Mouse (Mus musculus): ENCODE measurements around the gene 4930402H24Rik. TPM values are rescaled to one million over a fixed set of nuclear protein-coding genes. Genes with fewer than 3 reads are reported as not detected.

4930402H24Rik gene
- polyA plus RNA-seq (2017; shearing (Covaris generic)) = 15.9 TPM

DNA sequence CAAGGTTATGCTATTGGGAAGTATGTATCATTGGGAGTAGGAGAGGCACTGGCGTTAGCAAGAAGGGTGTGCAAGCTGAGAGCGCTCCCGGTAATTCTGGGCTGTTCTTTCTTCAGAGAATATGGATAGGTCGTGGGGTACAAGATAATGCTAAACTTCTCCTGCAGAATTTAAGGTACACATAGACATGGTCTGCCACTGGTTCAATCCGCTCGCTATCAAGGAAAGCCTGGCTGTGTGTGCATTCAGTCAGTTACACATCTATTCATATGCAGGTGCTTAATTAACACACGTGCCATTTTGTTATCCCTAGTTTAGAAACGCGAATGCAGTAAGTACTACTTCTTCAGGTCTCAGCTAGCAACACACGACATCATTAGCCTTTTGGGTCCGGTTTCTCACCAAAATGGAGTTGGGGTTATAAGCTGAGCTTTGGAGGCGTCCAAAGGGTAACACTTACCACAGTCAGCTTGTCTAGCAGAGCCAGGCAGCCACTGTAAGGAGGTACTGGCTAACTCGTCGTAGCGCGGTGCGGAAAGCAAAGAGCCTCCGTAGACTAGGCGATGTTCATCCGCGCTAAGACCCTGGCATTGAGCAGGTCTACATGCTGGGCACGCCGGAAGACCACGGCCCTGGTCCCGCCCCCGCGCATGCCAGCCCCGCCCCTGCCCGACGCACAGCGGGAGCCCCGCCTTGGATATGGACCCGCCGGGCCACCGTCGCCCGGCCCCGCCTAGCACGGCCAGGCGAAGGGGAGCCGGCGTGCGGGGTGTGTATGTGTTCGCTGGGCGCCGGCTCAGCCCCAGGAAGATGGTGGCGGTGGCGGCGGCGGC, at the start of gene 4930402H24Rik, which contains the start of gene Atrn:
Gene 4930402H24Rik, minus strand, starts transcription at position 656 of the 833 bp plus-strand sequence.
Gene Atrn, plus strand, starts transcription at position 745 of the 833 bp plus-strand sequence.

DNA sequence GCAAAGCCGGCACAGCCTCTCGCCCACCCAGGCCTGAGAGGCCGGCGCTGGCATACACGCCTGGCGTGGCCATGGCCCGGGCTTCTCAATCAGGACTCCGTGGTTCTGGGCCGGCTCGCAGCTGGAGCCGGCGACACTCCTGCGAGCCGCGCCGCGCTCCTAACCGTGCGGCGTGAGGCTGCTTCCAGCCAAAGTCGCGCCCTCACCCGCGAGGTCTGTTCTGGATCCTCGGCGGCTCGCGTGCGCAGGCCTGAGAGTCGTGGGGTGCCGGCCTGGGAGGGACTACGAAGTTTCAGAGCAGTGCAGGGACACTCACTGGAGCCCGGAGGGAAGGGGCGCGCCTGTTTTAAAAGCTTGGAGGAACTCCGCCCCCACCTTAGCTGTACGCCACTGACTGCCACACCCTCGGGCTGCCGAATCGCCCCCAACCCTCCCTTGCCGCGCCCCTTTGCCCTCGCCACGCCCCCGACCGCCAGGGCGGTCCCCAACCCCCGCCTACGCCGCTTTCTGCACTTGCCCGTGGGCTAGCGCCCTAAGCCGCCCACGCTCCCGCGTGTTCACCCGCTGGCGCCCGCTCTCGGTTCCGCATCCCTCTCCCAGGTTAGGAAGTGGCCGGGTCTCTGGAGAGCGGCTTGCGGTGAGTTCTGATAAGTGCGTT, 208.9 kb downstream of the 4930402H24Rik start, which contains the start of gene Slc4a11:
Gene Slc4a11, minus strand, starts transcription at position 367 of the 658 bp plus-strand sequence.

DNA sequence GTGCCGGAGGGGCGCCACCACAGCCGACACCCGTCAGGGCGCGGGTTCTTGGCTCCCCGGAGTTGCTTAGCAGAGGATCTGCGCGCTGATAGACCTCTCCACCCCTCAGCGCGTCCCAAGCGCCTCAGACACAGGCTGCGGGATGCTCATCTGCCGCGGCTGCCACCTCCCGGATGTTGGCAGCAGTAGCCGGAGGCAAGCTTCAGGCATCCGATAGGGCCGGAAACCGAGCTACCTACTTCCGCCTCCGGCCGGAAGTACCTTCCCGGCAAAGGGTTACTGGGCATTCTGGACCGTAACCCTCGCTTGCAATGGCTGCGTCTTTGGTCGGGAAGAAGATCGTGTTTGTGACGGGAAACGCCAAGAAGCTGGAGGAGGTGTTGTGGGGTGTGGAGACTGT, 238.6 kb downstream of the 4930402H24Rik start, which contains the start of gene Itpa:
Gene Itpa, plus strand, starts transcription at position 52 of the 400 bp plus-strand sequence.

DNA sequence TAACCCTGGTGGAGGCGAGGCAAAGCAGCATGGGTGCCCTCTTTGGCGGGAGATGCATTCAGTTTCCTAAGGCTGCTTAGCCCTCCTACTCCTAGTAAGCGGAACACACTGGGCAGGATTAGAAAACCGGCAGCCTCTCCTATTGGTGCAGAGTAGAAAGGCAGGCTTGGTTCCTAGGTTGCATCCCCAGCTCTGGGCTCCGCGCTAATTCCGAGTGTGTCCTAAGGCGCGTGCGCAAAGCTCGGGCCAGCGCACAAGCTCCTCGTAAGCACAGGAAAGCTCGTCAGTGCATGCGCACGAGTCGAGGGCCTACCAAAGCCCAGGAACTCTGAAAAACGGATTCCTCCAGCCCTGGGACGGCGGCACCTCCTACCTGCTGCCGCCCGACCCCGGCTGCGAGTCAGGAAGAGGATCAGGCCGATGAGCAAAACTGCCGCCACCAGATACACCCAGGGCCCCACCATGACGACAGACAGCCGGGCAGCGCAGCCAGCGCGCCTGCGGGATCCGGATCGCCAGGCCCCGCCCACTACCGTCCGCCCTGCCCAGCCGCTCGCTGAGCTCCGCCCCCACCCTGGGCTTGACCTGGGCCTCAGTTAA, 242.0 kb downstream of the 4930402H24Rik start, which contains the start of gene Ddrgk1:
Gene Ddrgk1, minus strand, starts transcription at position 558 of the 600 bp plus-strand sequence.

Other genes with a start within 250 kb of the 4930402H24Rik start
- gene Ddrgk1, start 241.7 kb downstream of the 4930402H24Rik start, polyA plus RNA-seq (2017; shearing (Covaris generic)) = 136 TPM
- gene Itpa, start 238.8 kb downstream of the 4930402H24Rik start, polyA plus RNA-seq (2017; shearing (Covaris generic)) = 18.0 TPM
- gene Slc4a11, start 208.9 kb downstream of the 4930402H24Rik start, polyA plus RNA-seq (2017; shearing (Covaris generic)) = 0.76 TPM
- gene Atrn, start 89 bp upstream of the 4930402H24Rik start, polyA plus RNA-seq (2017; shearing (Covaris generic)) = 11.7 TPM
- gene Gfra4, start 136.7 kb upstream of the 4930402H24Rik start, polyA plus RNA-seq (2017; shearing (Covaris generic)) = not detected
- not detected for gene Adam33, start 157.4 kb upstream of the 4930402H24Rik start, polyA plus RNA-seq (2017; shearing (Covaris generic))
- gene Siglec1, start 180.4 kb upstream of the 4930402H24Rik start, polyA plus RNA-seq (2017; shearing (Covaris generic)) = 0.33 TPM
- 0.39 TPM for gene Hspa12b, start 220.9 kb upstream of the 4930402H24Rik start, polyA plus RNA-seq (2017; shearing (Covaris generic))
- gene Gm11037, start 227.1 kb upstream of the 4930402H24Rik start, polyA plus RNA-seq (2017; shearing (Covaris generic)) = not detected